Comparison of ENCODE assay signal across 8 mouse cellular contexts in genomic region chr19:55423952-55424351, GRCm38 (mm10).
DNase-seq lines count a peak whose midpoint lies in the region; ATAC-seq lines count a peak whose summit lies in the region.

No protein-coding gene starts in this region.

- H3K27ac ChIP-seq in forebrain, embryonic 13.5 days: no peak overlapping the region
- H3K27ac ChIP-seq in forebrain, embryonic 12.5 days: no peak overlapping the region
- H3K27ac ChIP-seq in midbrain, embryonic 15.5 days: no peak overlapping the region

- H3K27me3 ChIP-seq in forebrain, embryonic 13.5 days: no peaks in the 10 kb centered on the region
- H3K27me3 ChIP-seq in forebrain, embryonic 12.5 days: peaks cover 17% of the 10 kb centered on the region; the same call in 1 of the 2 replicates
- H3K27me3 ChIP-seq in midbrain, embryonic 15.5 days (replicated peaks): no peaks in the 10 kb centered on the region

- WGBS in forebrain, embryonic 13.5 days: 34% methylated on average over 8 of the region's 8 CpGs
- 58% methylated on average over 8 of the region's 8 CpGs for WGBS in forebrain, embryonic 12.5 days
- WGBS in midbrain, embryonic 15.5 days: 71% methylated on average over 8 of the region's 8 CpGs

- no peak overlapping the region for H3K4me3 ChIP-seq in forebrain, embryonic 13.5 days
- H3K4me3 ChIP-seq in forebrain, embryonic 12.5 days (replicated peaks): no peak overlapping the region
- no peak overlapping the region for H3K4me3 ChIP-seq in midbrain, embryonic 15.5 days

- H3K9me3 ChIP-seq in forebrain, embryonic 13.5 days (replicated peaks): no peaks in the 10 kb centered on the region
- no peaks in the 10 kb centered on the region for H3K9me3 ChIP-seq in forebrain, embryonic 12.5 days
- H3K9me3 ChIP-seq in midbrain, embryonic 15.5 days: no peaks in the 10 kb centered on the region

- intact Hi-C loops in heart, postnatal 10 days (cut with DNase I): no loop called here

- no peak overlapping the region for H3K9ac ChIP-seq in forebrain, embryonic 13.5 days
- no peak overlapping the region for H3K9ac ChIP-seq in forebrain, embryonic 12.5 days
- no peak overlapping the region for H3K9ac ChIP-seq in midbrain, embryonic 15.5 days

- peak; percentile 80 for ATAC-seq in forebrain, embryonic 13.5 days
- ATAC-seq in forebrain, embryonic 12.5 days (ENCODE audit: low FRiP score): no peak
- ATAC-seq in erythroid progenitor cell, adult 5-6 weeks (replicated peaks; ENCODE audit: low FRiP score, poor library complexity, severe bottlenecking): peak; percentile 67
- ATAC-seq in midbrain, embryonic 15.5 days (replicated peaks): peak; percentile 54; the same call in 1 of the 2 replicates

- H3K4me1 ChIP-seq in forebrain, embryonic 13.5 days: peaks cover 31% of the 10 kb centered on the region
- peaks cover 31% of the 10 kb centered on the region for H3K4me1 ChIP-seq in forebrain, embryonic 12.5 days
- H3K4me1 ChIP-seq in midbrain, embryonic 15.5 days: peaks cover 18% of the 10 kb centered on the region

- H3K36me3 ChIP-seq in forebrain, embryonic 13.5 days (ENCODE audit: poor library complexity, severe bottlenecking): 0 out of 2 replicates have a peak, but pooled peaks cover 3% of the 10 kb centered on the region
- H3K36me3 ChIP-seq in forebrain, embryonic 12.5 days (replicated peaks): no peaks in the 10 kb centered on the region
- no peaks in the 10 kb centered on the region for H3K36me3 ChIP-seq in midbrain, embryonic 15.5 days (replicated peaks)

- H3K4me2 ChIP-seq in forebrain, embryonic 13.5 days: no peak overlapping the region
- H3K4me2 ChIP-seq in forebrain, embryonic 12.5 days: no peak overlapping the region
- no peak overlapping the region for H3K4me2 ChIP-seq in midbrain, embryonic 15.5 days

- DNase-seq in adrenal gland, adult (ENCODE audit: inconsistent age in 2 of 2, low spot score in 1 of 2): peak; percentile 85 to 93
- DNase-seq in heart, postnatal 10 days: peak; percentile 84 to 85
- DNase-seq in left cerebral cortex, adult 8-10 months (ENCODE audit: low spot score in 2 of 2): peak; percentile 19 to 86
- DNase-seq in embryo, embryonic 10 days (ENCODE audit: low spot score): no peak
